Mouse (Mus musculus): ENCODE results near the gene Vdac1.
"Not testable (repeated sequence)": the region's sequence is repeated elsewhere in the genome, so short reads cannot be mapped to it uniquely, and the experiment has no call there.

Vdac1 gene

DNA sequence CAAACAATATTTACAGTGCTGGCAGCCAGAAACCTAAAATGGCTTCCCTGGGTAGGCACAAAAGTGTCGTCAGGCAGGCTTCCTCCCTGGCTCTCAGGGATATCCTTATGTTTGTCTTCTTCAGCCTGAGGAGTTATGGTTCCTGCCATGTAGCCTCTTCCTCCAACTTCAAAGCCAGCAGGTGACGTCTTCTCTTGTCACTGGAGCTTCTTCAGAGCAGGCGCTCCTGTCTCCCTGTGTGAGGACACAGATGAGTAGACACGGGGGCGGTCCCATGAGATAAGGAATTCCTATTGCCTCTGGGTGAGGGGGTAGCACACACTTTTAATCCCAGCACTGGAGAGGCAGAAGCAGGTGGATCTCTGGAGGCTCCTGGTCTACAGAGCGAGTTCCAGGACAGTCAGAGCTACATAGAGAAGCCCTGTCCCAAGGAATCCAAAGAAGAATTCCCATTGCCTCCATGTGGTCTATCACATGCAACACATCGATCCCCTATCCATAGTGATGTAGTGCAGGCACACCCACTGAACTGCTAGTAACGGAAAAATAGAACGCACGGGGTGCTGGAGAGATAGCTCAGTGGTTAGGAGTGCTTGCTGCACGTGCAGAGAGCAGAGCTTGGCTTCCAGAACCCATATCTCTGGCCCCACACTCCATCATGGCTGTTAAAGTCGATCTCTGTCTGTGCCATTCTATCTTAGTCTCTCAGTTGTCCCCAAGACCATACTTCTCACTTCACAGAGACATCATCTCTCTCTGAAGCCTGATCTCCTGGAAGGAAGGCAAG lies 15.5 kb upstream of the Vdac1 start:
- DNase-seq (ENCODE audit: low read depth): peak; percentile 79

DNA sequence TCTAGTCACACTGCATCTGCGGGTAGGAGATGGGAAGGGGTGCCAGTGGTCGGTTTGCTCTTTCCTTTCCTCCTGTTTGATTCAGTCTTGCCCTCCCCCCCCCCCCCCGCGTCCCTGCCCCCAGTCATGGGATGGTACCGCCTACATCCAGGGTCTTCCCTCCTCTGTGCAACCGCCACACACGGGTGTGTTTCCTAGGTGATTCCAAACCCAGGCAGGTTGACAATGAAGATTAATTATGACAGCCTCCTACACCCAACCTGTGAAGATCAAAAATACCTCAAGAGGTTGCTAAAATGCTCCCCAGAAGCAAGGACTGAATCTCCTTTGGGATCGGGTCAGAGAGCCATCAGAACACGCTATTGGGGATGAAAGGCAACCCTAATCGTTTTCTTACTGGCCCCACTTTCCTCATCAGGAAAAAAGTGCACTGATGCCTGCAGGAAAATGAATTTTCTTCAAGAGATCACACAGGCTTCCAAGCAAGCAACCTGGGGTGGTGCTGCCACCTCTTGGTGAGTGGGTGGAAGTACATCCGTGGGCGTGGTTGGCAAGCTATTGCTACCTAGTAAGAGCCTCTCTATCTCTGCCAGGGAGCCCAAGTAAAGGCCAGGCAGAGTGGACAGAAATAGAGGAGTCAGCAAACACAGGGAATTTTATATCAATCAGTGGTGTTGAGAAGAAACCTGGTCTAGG lies 14.6 kb upstream of the Vdac1 start:
- DNase-seq (ENCODE audit: low read depth): peak; percentile 96

DNA sequence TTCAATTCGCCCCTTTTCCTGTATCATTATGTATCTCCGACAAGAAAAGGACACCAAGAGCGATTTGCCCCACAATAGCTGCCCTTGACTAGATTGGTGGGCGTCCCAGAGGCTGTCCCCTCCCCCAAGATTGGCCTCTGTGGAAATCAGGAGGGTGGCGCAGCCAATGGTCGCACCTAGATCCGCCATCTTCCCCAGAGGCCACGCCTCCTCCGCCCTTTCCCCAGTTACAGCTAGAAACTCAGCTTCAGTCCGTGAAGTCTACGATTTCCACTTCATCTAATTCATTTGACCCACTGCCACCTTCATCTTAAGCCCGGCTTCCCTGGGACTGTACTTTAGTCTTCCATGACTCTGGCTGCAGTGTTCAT lies 14.0 kb upstream of the Vdac1 start:
- DNase-seq (ENCODE audit: low read depth): no peak

- no peak for DNase-seq (ENCODE audit: low read depth)
Measured at GRCm38 (mm10) chr11:52348156-52348555, 12.5 kb upstream of the Vdac1 start.

DNA sequence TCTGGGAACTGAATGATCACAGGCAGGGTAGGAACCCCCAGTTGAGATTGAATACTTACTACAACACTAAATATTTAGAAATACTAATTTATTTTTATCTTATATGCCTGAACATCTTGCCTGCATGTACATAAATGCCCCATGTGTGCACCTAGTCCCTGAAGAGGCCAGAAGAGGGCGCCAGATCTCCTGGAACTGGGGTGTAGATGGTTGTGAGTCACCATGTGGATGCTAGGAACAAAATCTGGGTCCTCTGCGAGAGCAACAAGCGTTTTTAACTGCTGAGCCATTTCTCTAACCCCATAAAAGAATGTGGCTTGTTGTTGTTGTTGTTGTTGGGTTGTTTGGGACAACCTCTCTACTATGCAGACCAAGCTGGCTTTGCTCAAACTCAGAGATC lies 11.9 kb upstream of the Vdac1 start:
- DNase-seq (ENCODE audit: low read depth): peak; percentile 75

GRCm38 (mm10) chr11:52350924-52351323 lies 9.7 kb upstream of the Vdac1 start:
- peak; percentile 86 for DNase-seq (ENCODE audit: low read depth)

GRCm38 (mm10) chr11:52352271-52352670 lies 8.4 kb upstream of the Vdac1 start:
- peak; percentile 70 for DNase-seq (ENCODE audit: low read depth)

DNA sequence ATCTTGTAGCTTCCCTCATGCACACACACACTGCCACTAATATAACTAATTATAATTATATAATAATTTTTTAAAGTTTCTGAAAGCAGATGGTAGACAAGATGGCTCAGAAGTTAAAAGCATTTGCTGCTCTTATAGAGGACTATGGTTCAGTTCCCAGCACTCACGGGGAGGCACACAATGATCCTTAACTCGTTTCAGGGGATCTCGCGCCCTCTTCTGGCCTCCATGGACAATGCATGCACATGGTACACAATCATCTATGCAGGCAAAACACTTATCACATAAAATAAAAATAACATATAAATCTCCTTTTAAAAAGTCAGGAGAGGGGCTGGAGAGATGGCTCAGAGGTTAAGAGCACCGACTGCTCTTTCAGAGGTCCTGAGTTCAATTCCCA lies 6.0 kb upstream of the Vdac1 start:
- no peak for DNase-seq (ENCODE audit: low read depth)

GRCm38 (mm10) chr11:52355601-52356000 lies 5.1 kb upstream of the Vdac1 start:
- peak; percentile 37 for DNase-seq (ENCODE audit: low read depth)

DNA sequence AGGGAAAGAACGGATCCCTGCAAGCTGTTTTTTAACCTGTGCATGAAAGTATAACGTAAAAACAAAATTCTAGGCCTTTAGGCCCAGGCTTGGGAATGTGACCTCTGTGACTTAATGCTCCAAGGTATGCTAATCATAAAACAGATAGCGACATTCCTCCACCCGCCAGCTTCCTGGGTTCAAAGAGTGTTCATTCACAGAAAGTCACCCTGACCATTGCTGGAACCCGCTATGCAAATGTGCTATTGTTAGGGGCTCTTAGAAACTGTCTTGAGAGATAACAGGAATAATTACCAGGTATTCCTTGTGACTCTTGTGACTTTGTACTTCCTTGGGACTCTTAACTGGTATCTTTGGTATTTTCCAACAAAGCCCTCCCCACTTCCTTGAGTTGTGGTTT lies 3.6 kb upstream of the Vdac1 start:
- not testable (repeated sequence) for DNase-seq (ENCODE audit: low read depth)

DNA sequence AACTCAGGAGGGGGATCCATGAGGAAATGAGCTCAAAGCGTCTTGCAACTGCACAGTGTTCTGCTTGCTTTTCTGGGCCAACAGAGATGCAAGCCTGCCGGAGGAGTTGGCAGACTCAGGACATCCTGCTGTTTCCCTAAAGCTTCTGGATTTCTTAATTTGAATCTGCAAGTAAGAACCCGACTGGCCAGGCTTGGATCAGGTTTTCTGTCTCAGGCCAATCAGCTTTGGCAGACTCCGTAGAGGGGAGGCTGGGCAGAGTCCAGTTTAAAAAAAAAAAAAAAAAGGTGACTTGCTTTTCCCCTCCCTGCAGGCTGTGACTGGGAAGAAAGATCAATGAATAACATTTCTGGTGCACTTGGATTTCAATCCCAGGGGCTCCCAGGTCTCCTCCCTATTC lies 2.1 kb upstream of the Vdac1 start:
- DNase-seq (ENCODE audit: low read depth): no peak

GRCm38 (mm10) chr11:52359686-52360470 lies 782 bp upstream of the Vdac1 start:
- no peak for DNase-seq (ENCODE audit: low read depth)

DNA sequence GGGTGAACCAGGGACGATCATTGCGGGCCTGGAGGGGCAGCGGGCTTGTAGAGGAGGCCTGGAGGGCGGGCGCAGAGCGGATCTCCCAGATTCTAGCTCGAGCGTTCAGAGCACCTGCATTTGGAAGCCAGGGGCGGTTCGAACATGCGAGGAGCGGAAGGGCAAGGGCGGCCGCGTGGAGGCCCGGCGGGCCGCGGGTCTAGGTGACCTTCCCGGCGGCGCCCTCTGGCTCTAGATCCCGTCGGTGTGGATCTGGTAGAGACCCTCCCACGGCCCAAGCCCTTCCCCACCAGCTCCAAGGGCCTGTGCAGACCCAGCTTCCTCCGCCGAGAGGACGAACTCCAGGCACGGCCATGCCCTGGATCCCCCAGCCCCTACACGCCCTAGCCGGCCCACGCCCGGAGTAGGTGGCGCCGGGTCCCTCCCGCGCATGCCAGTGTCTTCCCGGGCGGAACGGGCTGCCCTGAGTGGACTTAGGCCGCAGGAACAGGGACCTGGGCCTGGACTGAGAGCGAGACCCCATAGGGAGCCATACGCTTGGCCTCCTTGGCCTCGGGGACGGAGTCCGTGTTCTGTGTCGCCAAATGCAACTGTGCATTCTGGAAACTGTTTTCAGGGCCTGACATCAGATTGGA lies 744 bp downstream of the Vdac1 start:
- no peak for DNase-seq (ENCODE audit: low read depth)

GRCm38 (mm10) chr11:52364376-52364775 lies 3.7 kb downstream of the Vdac1 start:
- no peak for DNase-seq (ENCODE audit: low read depth)

GRCm38 (mm10) chr11:52365143-52365542 lies 4.5 kb downstream of the Vdac1 start:
- no peak for DNase-seq (ENCODE audit: low read depth)

GRCm38 (mm10) chr11:52366358-52366757 lies 5.7 kb downstream of the Vdac1 start:
- DNase-seq (ENCODE audit: low read depth): no peak

GRCm38 (mm10) chr11:52368176-52368985 lies 7.7 kb downstream of the Vdac1 start:
- peak; percentile 31 for DNase-seq (ENCODE audit: low read depth)

- DNase-seq (ENCODE audit: low read depth): no peak
Measured at GRCm38 (mm10) chr11:52369252-52370134, 8.8 kb downstream of the Vdac1 start.

GRCm38 (mm10) chr11:52370135-52370452 lies 9.4 kb downstream of the Vdac1 start:
- no peak for DNase-seq (ENCODE audit: low read depth)

- DNase-seq (ENCODE audit: low read depth): no peak
Measured at GRCm38 (mm10) chr11:52370538-52370937, 9.9 kb downstream of the Vdac1 start.

- DNase-seq (ENCODE audit: low read depth): no peak
Measured at GRCm38 (mm10) chr11:52373841-52374240, 13.2 kb downstream of the Vdac1 start.
